Mouse (Mus musculus) gonadal fat pad, adult 2 months (tissue): Measurements from ENCODE around the gene Gm6880. TPM values are rescaled to one million over a fixed set of nuclear protein-coding genes. Genes with fewer than 3 reads are reported as not detected.
"Not testable (repeated sequence)": the region's sequence is repeated elsewhere in the genome, so short reads cannot be mapped to it uniquely, and the experiment has no call there.

ENCODE experiments used
- DNase-seq: peaks from one replicate; pipeline ENCODE4 v3.0.0-alpha.2; 2012; ENCODE audit warnings: low read depth
- polyA plus RNA-seq: library from polyadenylated mRNA; depleted of rRNA; stranded (reverse); fragments of >200 nt; gene quantifications from 2 replicates; pipeline ENCODE4 v1.2.3, GENCODE M21; 2012; rRNA removed

Gene Gm6880
- not detected in 2 replicates for polyA plus RNA-seq

GRCm38 (mm10) chrX:74481349-74481885 is at the start of gene Gm6880:
Gm6880 (minus strand) TSS chrX:74481399.
- DNase-seq, result not testable (repeated sequence)

GRCm38 (mm10) chrX:74517461-74517860 is 36.3 kb upstream of the Gm6880 start:
- not testable (repeated sequence) for DNase-seq

DNA sequence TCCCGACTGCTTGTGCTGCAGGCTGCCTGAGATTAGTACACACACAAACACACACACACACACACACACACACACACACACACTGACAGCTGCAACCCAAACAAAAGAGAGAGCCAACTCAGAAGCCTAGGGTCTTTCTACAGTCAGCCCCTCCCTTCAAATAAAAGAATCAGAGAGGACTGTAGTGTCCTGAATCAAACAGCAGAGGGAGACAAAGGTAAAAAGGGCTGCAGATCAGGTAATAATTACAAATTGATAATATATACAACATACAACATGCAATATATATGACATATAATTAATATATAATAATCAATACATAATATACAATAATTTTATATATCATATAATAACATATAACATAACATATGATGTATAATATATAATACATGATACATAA is 15.9 kb upstream of the Gm6880 start:
- DNase-seq, result no peak

- DNase-seq, result no peak
These were observed 28.4 kb downstream of the Gm6880 start for GRCm38 (mm10) chrX:74452773-74453172.

DNA sequence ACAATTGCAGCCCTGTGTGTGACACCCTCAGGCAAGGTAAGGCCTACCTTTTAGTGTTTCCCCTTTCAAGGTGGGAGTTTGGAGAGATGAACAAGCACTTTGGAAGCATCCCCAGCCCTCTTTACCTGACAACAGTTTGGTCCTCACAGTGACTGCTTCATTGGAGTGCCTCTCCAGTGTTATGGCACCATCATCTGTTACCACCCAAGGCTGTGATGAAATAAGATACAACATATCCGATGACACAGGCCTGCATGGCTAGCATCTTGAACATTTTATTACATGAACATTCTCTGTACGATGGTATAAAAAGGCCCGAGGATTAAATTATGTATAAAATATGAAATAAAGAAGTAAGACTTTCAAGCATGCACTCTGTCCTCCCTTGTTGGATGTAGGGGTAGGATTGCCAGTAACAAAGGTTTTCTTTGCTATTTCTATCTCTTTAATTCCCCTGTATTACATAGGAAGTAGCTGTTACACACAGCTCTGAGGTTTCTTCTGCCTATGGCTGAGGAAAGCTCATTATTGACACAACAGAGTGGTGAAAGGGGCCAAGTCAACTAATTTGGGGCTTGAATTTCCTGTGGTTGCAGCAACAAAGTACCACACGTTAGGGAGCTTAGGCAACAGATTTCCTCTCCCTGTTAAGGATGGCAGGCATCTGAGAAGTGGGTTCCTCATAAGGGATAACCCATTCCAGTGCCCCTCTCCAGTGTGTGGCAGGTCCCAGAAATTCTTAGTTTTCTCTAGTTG is 29.9 kb downstream of the Gm6880 start:
- no peak for DNase-seq

Other genes starting within 250 kb of the Gm6880 start
- gene Flna, start 231.6 kb downstream of the Gm6880 start, polyA plus RNA-seq, result 707 and 874 TPM in 2 replicates
- 54.6 and 56.1 TPM in 2 replicates for gene Emd, start 226.7 kb downstream of the Gm6880 start, polyA plus RNA-seq
- gene Rpl10, start 210.6 kb downstream of the Gm6880 start, polyA plus RNA-seq, result 2,430 and 2,738 TPM in 2 replicates
- gene Taz, start 199.5 kb downstream of the Gm6880 start, polyA plus RNA-seq, result 160 and 171 TPM in 2 replicates
- gene Dnase1l1, start 199.1 kb downstream of the Gm6880 start, polyA plus RNA-seq, result 26.7 and 33.1 TPM in 2 replicates
- gene Atp6ap1, start 184.3 kb downstream of the Gm6880 start, polyA plus RNA-seq, result 445 and 453 TPM in 2 replicates
- 180 and 211 TPM in 2 replicates for gene Gdi1, start 176.4 kb downstream of the Gm6880 start, polyA plus RNA-seq
- 13.3 and 19.5 TPM in 2 replicates for gene Fam50a, start 168.4 kb downstream of the Gm6880 start, polyA plus RNA-seq
- 24.7 and 30.8 TPM in 2 replicates for gene Plxna3, start 152.3 kb downstream of the Gm6880 start, polyA plus RNA-seq
- 84.5 and 107 TPM in 2 replicates for gene Lage3, start 127.8 kb downstream of the Gm6880 start, polyA plus RNA-seq
- 47.6 and 59.2 TPM in 2 replicates for gene Ubl4a, start 108.2 kb downstream of the Gm6880 start, polyA plus RNA-seq
- 27.1 and 30.5 TPM in 2 replicates for gene Slc10a3, start 108.0 kb downstream of the Gm6880 start, polyA plus RNA-seq
- gene Fam3a, start 88.1 kb downstream of the Gm6880 start, polyA plus RNA-seq, result 64.3 and 70.1 TPM in 2 replicates
- 20.6 and 21.6 TPM in 2 replicates for gene Ikbkg, start 88.1 kb downstream of the Gm6880 start, polyA plus RNA-seq
- gene G6pdx, start 52.2 kb downstream of the Gm6880 start, polyA plus RNA-seq, result 190 and 227 TPM in 2 replicates
- not detected in 2 replicates for gene Olfr1326-ps1, start 93.5 kb upstream of the Gm6880 start, polyA plus RNA-seq
- not detected in 2 replicates for gene Olfr1325, start 111.3 kb upstream of the Gm6880 start, polyA plus RNA-seq
- gene Gm5640, start 164.2 kb upstream of the Gm6880 start, polyA plus RNA-seq, result 0.27 and 0.60 TPM in 2 replicates